Mouse (Mus musculus): ENCODE data around the gene Gm45716. TPM values are rescaled to one million over a fixed set of nuclear protein-coding genes. Genes with fewer than 3 reads are reported as not detected.

Gm45716 gene
- polyA plus RNA-seq, 1 experiment from 2014 or later, result 21.1 TPM

- H3K9ac ChIP-seq (replicated peaks), result no peak overlapping the region
- WGBS, result 46% methylated on average over 2 of the region's 2 CpGs
- no peaks in the 10 kb centered on the region for H3K27me3 ChIP-seq
- no peak for ATAC-seq (ENCODE audit: low FRiP score, low read depth)
- H3K36me3 ChIP-seq, result no peaks in the 10 kb centered on the region
- no peaks in the 10 kb centered on the region for H3K4me1 ChIP-seq
- H3K27ac ChIP-seq (replicated peaks), result no peak overlapping the region
- no peak overlapping the region for H3K4me2 ChIP-seq (replicated peaks)
- no peaks in the 10 kb centered on the region for H3K9me3 ChIP-seq
- no peak overlapping the region for H3K4me3 ChIP-seq
Observed at GRCm38 (mm10) chr11:90220750-90221149, 33.3 kb downstream of the Gm45716 start.

DNA sequence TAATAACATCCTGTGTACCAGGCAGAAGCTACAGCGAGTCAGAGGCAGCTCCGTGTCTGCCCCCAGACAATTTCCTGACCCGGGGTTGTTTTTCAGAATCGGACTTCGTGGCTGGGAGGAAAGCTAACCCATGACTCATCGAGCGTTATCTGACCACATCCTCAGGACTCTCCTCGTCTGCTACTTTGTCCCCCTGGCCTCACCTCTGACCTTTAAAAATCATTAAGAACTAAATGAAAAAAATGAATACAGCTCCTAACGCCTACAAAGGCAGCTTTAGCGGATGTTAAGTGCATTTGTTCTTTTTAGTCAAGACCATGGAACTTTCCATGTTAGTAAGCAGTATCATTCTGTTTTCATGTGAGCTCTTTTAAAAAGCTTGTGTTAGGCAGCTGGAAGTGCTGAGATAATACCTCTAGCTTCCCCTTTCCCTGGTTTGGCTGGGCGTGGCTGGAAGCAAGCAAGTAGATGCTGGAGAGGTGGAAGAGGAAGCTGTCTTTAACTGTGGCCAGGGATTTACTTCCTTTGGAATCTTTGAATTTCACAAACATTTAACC, 37.5 kb downstream of the Gm45716 start:
- ATAC-seq (ENCODE audit: low FRiP score, low read depth), result no peak
- H3K4me2 ChIP-seq (replicated peaks), result no peak overlapping the region
- H3K9me3 ChIP-seq, result no peaks in the 10 kb centered on the region
- no peak overlapping the region for H3K9ac ChIP-seq (replicated peaks)
- H3K36me3 ChIP-seq, result no peaks in the 10 kb centered on the region
- H3K27ac ChIP-seq (replicated peaks), result no peak overlapping the region
- 77% methylated on average over 11 of the region's 11 CpGs for WGBS
- no peak overlapping the region for H3K4me3 ChIP-seq
- no peaks in the 10 kb centered on the region for H3K27me3 ChIP-seq
- peaks cover 12% of the 10 kb centered on the region; the same call in 1 of the 2 replicates for H3K4me1 ChIP-seq

DNA sequence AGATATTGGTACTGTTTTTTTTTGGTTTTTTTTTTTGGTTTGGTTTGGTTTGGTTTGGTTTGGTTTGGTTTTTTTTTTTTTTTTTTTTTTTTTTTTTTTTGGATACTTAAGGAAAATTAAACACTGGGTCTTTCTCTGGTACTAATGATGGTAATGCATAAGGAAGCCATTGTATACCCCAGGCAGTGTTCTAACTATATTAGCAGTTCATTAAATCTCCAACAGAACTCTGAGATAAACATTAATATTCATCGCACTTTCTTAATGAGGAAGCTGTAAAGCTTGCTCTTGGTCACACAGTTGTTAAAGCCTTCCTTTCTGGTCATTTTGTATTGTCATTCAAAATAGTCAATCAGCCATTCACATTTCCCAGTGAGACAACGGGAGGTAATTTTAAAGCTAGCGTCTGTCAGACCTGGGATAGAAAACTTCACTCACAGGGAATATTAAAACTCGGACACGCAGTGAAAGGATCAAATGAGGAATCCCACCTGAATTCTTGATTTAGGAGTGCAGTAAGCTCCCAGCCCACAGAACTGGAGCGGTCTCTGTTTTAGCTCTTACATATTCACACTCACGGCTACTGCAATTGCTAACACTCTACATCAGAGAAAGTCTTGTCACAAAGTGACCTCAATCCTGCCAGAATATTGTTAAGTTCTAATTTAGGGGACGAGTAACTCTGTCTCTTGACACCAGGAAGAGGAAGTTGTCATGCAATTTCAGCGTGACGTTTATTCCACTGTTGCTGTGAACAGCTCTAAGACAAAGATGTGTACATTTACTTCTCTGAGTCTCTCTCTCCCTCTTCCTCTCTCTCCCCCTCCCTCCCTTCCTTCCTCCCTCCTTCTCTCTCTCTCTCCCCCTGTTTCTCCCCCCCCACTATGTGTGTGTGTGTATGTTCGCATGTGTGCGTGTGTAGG, 39.8 kb downstream of the Gm45716 start:
- H3K4me3 ChIP-seq, result no peak overlapping the region
- 58% methylated on average over 12 of the region's 12 CpGs for WGBS
- no peak for ATAC-seq (ENCODE audit: low FRiP score, low read depth)
- no peaks in the 10 kb centered on the region for H3K36me3 ChIP-seq
- no peak overlapping the region for H3K27ac ChIP-seq (replicated peaks)
- H3K4me1 ChIP-seq, result peaks cover 17% of the 10 kb centered on the region; the same call in 1 of the 2 replicates
- no peak overlapping the region for H3K9ac ChIP-seq (replicated peaks)
- H3K4me2 ChIP-seq (replicated peaks), result no peak overlapping the region
- no peaks in the 10 kb centered on the region for H3K27me3 ChIP-seq
- no peaks in the 10 kb centered on the region for H3K9me3 ChIP-seq

DNA sequence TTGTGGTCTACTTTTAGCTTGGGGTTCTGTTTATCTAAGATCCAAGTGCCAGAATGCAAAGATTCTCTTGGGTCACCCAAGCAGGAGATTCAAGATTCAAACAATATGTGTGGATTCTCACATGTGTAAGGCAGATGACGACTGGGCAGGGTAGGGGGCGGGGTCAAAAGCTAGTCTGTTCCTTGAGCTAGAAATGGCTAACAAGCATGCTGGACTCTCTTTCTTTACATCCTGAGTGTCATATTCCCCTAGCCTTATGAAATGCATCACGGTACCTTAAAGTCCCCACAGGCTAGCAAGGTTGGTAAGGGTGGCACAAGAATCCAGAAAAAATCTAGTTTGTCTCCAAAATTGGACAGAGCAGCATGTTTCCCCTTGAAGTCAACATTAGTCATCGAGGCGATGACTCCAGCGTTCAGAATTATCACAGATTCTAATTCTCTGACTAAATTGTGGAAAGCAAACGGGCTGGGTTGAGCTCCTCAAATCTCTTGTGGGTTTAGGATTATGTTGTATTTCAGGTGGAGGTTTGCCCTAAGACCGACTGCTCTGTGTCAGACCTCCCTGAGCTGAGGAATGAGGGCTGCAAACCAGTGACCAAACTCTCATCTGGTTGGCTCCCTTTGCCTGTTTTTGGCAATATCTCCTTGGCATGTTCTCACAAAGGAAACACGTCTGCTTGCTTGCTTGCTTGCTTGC, 40.9 kb downstream of the Gm45716 start:
- 87% methylated on average over 9 of the region's 9 CpGs for WGBS
- no peak overlapping the region for H3K9ac ChIP-seq (replicated peaks)
- ATAC-seq (ENCODE audit: low FRiP score, low read depth), result no peak
- no peaks in the 10 kb centered on the region for H3K27me3 ChIP-seq
- no peak overlapping the region for H3K4me3 ChIP-seq
- H3K36me3 ChIP-seq, result no peaks in the 10 kb centered on the region
- peaks cover 17% of the 10 kb centered on the region; the same call in 1 of the 2 replicates for H3K4me1 ChIP-seq
- no peaks in the 10 kb centered on the region for H3K9me3 ChIP-seq
- H3K4me2 ChIP-seq (replicated peaks), result no peak overlapping the region
- H3K27ac ChIP-seq (replicated peaks), result no peak overlapping the region

- Histone ChIP-seq H3K27me3 (no peaks in the 10 kb centered on the region), H3K4me3 (no peak overlapping the region), H3K36me3 (no peaks in the 10 kb centered on the region), H3K9ac (replicated peaks) (no peak overlapping the region), H3K27ac (replicated peaks) (no peak overlapping the region), H3K4me1 (peaks cover 17% of the 10 kb centered on the region; the same call in 1 of the 2 replicates), H3K4me2 (replicated peaks) (no peak overlapping the region), H3K9me3 (no peaks in the 10 kb centered on the region)
- no peak for ATAC-seq (ENCODE audit: low FRiP score, low read depth)
Observed at GRCm38 (mm10) chr11:90229800-90230199, 42.3 kb downstream of the Gm45716 start.

GRCm38 (mm10) chr11:90230671-90231070, 43.2 kb downstream of the Gm45716 start:
- Histone ChIP-seq H3K9ac (replicated peaks) (no peak overlapping the region), H3K27me3 (no peaks in the 10 kb centered on the region), H3K9me3 (no peaks in the 10 kb centered on the region), H3K4me2 (replicated peaks) (no peak overlapping the region), H3K36me3 (no peaks in the 10 kb centered on the region), H3K4me1 (peaks cover 17% of the 10 kb centered on the region; the same call in 1 of the 2 replicates), H3K4me3 (no peak overlapping the region), H3K27ac (replicated peaks) (no peak overlapping the region)
- ATAC-seq (ENCODE audit: low FRiP score, low read depth), result no peak
- WGBS, result 68% methylated on average over 2 of the region's 2 CpGs

- H3K9me3 ChIP-seq, result no peaks in the 10 kb centered on the region
- ATAC-seq (ENCODE audit: low FRiP score, low read depth), result no peak
- H3K27me3 ChIP-seq, result no peaks in the 10 kb centered on the region
- H3K27ac ChIP-seq (replicated peaks), result no peak overlapping the region
- peaks cover 17% of the 10 kb centered on the region; the same call in 1 of the 2 replicates for H3K4me1 ChIP-seq
- no peak overlapping the region for H3K4me3 ChIP-seq
- no peak overlapping the region for H3K4me2 ChIP-seq (replicated peaks)
- H3K36me3 ChIP-seq, result no peaks in the 10 kb centered on the region
- no peak overlapping the region for H3K9ac ChIP-seq (replicated peaks)
- 85% methylated on average over 2 of the region's 2 CpGs for WGBS
Observed at GRCm38 (mm10) chr11:90231631-90232030, 44.1 kb downstream of the Gm45716 start.

DNA sequence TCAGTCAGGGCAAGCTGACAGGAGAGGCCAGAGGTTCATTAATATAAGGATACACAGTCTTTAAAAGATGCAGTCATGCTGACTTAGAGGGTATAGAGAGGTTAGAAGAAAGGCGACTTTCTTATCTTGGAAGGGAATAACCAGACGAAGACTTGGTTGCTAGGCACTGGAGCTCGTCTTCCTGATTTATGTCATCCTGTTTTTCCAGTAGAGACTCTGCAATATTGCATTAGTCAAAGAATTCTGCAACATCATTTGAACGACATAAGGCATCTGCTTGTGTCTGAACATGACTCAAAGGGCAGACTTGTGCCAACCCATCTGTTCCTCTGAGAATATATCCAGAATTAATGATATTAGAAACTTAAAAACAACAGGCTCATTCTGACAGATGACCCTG, 45.2 kb downstream of the Gm45716 start:
- Histone ChIP-seq H3K9me3 (no peaks in the 10 kb centered on the region), H3K36me3 (no peaks in the 10 kb centered on the region), H3K4me1 (peaks cover 12% of the 10 kb centered on the region; the same call in 1 of the 2 replicates), H3K9ac (replicated peaks) (no peak overlapping the region), H3K27me3 (no peaks in the 10 kb centered on the region), H3K27ac (replicated peaks) (no peak overlapping the region), H3K4me3 (no peak overlapping the region), H3K4me2 (replicated peaks) (no peak overlapping the region)
- 78% methylated on average over 4 of the region's 4 CpGs for WGBS
- no peak for ATAC-seq (ENCODE audit: low FRiP score, low read depth)

DNA sequence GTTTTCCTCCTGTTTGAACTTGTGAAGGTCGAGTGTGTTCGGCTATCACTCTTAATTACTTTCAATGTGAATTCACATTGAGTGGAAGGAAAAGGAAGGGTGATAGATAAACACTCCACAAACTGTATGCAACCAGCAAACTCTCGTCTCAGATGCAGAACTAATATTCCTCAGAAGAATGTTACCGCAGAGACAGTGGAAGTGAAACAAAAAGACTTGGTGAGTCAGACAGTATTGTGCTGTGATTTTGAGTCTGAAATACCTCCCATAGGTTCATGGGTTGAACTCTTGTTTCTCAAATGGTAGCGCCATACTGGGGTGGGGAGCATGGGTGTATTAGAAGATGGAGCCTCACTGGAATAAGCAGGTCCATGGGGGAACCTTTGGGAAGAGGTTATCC, 47.7 kb downstream of the Gm45716 start:
- H3K4me1 ChIP-seq, result peaks cover 8% of the 10 kb centered on the region; the same call in 1 of the 2 replicates
- no peaks in the 10 kb centered on the region for H3K9me3 ChIP-seq
- no peak overlapping the region for H3K4me3 ChIP-seq
- no peak overlapping the region for H3K4me2 ChIP-seq (replicated peaks)
- no peak for ATAC-seq (ENCODE audit: low FRiP score, low read depth)
- no peaks in the 10 kb centered on the region for H3K27me3 ChIP-seq
- no peaks in the 10 kb centered on the region for H3K36me3 ChIP-seq
- WGBS, result 78% methylated on average over 5 of the region's 5 CpGs
- no peak overlapping the region for H3K27ac ChIP-seq (replicated peaks)
- no peak overlapping the region for H3K9ac ChIP-seq (replicated peaks)

DNA sequence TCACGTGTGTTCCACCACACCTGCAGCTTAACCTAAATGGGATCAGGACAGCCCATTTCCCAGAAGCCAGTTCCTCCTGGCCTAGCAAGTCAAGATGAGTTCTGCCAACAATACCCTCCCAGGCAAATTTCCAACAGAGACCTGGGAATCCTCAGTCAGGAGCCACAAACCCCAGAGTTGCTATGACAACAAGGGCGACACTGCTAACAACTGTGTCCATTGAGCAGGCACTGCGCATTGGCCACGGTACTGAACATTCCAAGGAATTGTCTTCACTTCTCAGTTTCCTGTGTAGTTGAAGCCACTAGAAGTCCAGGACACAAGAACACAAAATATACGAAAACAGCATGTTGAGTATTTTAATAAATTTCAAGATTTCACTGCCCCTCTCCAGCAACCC, 50.1 kb downstream of the Gm45716 start:
- H3K27ac ChIP-seq (replicated peaks), result no peak overlapping the region
- H3K9ac ChIP-seq (replicated peaks), result no peak overlapping the region
- H3K27me3 ChIP-seq, result no peaks in the 10 kb centered on the region
- H3K36me3 ChIP-seq, result no peaks in the 10 kb centered on the region
- H3K9me3 ChIP-seq, result no peaks in the 10 kb centered on the region
- ATAC-seq (ENCODE audit: low FRiP score, low read depth), result no peak
- no peak overlapping the region for H3K4me2 ChIP-seq (replicated peaks)
- no peak overlapping the region for H3K4me3 ChIP-seq
- WGBS, result 58% methylated on average over 5 of the region's 5 CpGs
- 0 out of 2 replicates have a peak, but pooled peaks cover 4% of the 10 kb centered on the region for H3K4me1 ChIP-seq

- Histone ChIP-seq H3K4me1 (0 out of 2 replicates have a peak, but pooled peaks cover 4% of the 10 kb centered on the region), H3K9ac (replicated peaks) (no peak overlapping the region), H3K36me3 (no peaks in the 10 kb centered on the region), H3K4me2 (replicated peaks) (no peak overlapping the region), H3K27ac (replicated peaks) (no peak overlapping the region), H3K4me3 (no peak overlapping the region), H3K27me3 (no peaks in the 10 kb centered on the region), H3K9me3 (no peaks in the 10 kb centered on the region)
- WGBS, result 20% methylated on average over 2 of the region's 2 CpGs
- ATAC-seq (ENCODE audit: low FRiP score, low read depth), result no peak
Observed at GRCm38 (mm10) chr11:90238657-90239056, 51.2 kb downstream of the Gm45716 start.
